Comparison of ENCODE assay signal across 29 mouse cellular contexts in genomic region chr12:13776687-13777086, GRCm38 (mm10).
"Had no signal": no experiment of that assay in that cellular context is flagged by ENCODE, and none has a peak within 500 bp of the region (broad histone marks: within the 10 kb centered on the region; RNA-seq: fewer than 3 reads in every experiment).

No protein-coding gene starts in this region.

- H3K27me3 ChIP-seq: limb, embryonic 12.5 days; limb, embryonic 13.5 days; limb, embryonic 15.5 days; liver, embryonic 12.5 days; liver, embryonic 13.5 days; liver, embryonic 15.5 days; lung, embryonic 15.5 days; megakaryocyte, embryonic 14.5 days; midbrain, embryonic 12.5 days; midbrain, embryonic 13.5 days; midbrain, embryonic 15.5 days had no signal

- H3K27ac ChIP-seq: limb, embryonic 10.5 days; limb, embryonic 12.5 days; limb, embryonic 13.5 days; limb, embryonic 15.5 days; liver, embryonic 12.5 days; liver, embryonic 13.5 days; liver, embryonic 14.5 days; liver, embryonic 15.5 days; lung, embryonic 15.5 days; macrophage; midbrain, embryonic 10.5 days; midbrain, embryonic 12.5 days; midbrain, embryonic 13.5 days; midbrain, embryonic 15.5 days had no signal

- H3K4me3 ChIP-seq: limb, embryonic 10.5 days; limb, embryonic 12.5 days; limb, embryonic 13.5 days; limb, embryonic 15.5 days; liver, embryonic 12.5 days; liver, embryonic 13.5 days; liver, embryonic 15.5 days; lung, embryonic 15.5 days; megakaryocyte, embryonic 14.5 days; midbrain, embryonic 10.5 days; midbrain, embryonic 12.5 days; midbrain, embryonic 13.5 days; midbrain, embryonic 15.5 days; myocyte had no signal

- H3K4me2 ChIP-seq: limb, embryonic 12.5 days; limb, embryonic 13.5 days; limb, embryonic 15.5 days; liver, embryonic 11.5 days; liver, embryonic 12.5 days; liver, embryonic 13.5 days; liver, embryonic 15.5 days; lung, embryonic 14.5 days; lung, embryonic 15.5 days; midbrain, embryonic 11.5 days; midbrain, embryonic 12.5 days; midbrain, embryonic 13.5 days; midbrain, embryonic 15.5 days had no signal

- H3K36me3 ChIP-seq: limb, embryonic 10.5 days; limb, embryonic 12.5 days; limb, embryonic 13.5 days; limb, embryonic 15.5 days; liver, embryonic 12.5 days; liver, embryonic 13.5 days; liver, embryonic 15.5 days; lung, embryonic 15.5 days; midbrain, embryonic 10.5 days; midbrain, embryonic 12.5 days; midbrain, embryonic 13.5 days; midbrain, embryonic 15.5 days had no signal

- H3K9me3 ChIP-seq: limb, embryonic 10.5 days; limb, embryonic 12.5 days; limb, embryonic 13.5 days; limb, embryonic 15.5 days; liver, embryonic 12.5 days; liver, embryonic 13.5 days; liver, embryonic 15.5 days; lung, embryonic 15.5 days; midbrain, embryonic 10.5 days; midbrain, embryonic 12.5 days; midbrain, embryonic 13.5 days; midbrain, embryonic 15.5 days had no signal

- H3K4me1 ChIP-seq: limb, embryonic 10.5 days; limb, embryonic 12.5 days; limb, embryonic 13.5 days; limb, embryonic 15.5 days; liver, embryonic 12.5 days; liver, embryonic 13.5 days; liver, embryonic 15.5 days; lung, embryonic 15.5 days; megakaryocyte, embryonic 14.5 days; midbrain, embryonic 10.5 days; midbrain, embryonic 12.5 days; midbrain, embryonic 13.5 days; midbrain, embryonic 15.5 days had no signal

- H3K9ac ChIP-seq: limb, embryonic 12.5 days; limb, embryonic 13.5 days; limb, embryonic 15.5 days; liver, embryonic 12.5 days; liver, embryonic 13.5 days; liver, embryonic 14.5 days; liver, embryonic 15.5 days; liver, postnatal 0 days; lung, embryonic 14.5 days; lung, embryonic 15.5 days; midbrain, embryonic 12.5 days; midbrain, embryonic 13.5 days; midbrain, embryonic 15.5 days had no signal

- DNase-seq: left cerebral cortex, postnatal 4 days; liver; liver, embryonic 13.5 days; liver, postnatal 0 days; lung, adult 18-20 months; lung, adult 2 months; lung, embryonic 14.5 days; lung, postnatal 10 days; lung, postnatal 14 days; lung, postnatal 36 days; lung, postnatal 4 days; midbrain, embryonic 14.5 days had no signal
